15 mouse cellular contexts compared by ENCODE assay signal in the genomic region with DNA sequence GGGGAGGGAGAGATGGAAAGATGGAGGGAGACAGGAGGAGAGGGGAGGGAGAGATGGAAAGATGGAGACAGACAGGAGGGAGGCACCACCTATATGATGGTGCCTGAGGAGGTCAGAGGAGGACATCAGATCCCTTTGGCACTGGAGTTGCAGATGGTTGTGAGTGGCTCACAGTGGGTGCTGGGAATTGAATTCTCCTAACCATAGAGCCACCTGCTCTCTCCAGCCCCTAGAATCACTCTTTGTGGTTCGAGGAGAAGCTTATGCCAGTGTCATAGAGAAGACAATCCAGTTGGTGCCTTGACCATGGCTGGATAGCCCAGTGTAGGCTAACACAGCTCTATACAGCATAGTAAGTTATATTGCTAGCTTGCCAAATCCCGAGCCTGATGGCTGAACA.
"Had no signal": no experiment of that assay in that cellular context is flagged by ENCODE, and none has a peak within 500 bp of the region (broad histone marks: within the 10 kb centered on the region; RNA-seq: fewer than 3 reads in every experiment).

No protein-coding gene starts in this region.

- H3K9ac ChIP-seq: neural tube, embryonic 15.5 days; stomach, embryonic 15.5 days had no signal

- H3K27ac ChIP-seq: neural tube, embryonic 15.5 days; stomach, embryonic 15.5 days; stomach, postnatal 0 days had no signal

- H3K36me3 ChIP-seq: neural tube, embryonic 15.5 days; stomach, embryonic 15.5 days had no signal

- H3K27me3 ChIP-seq: neural tube, embryonic 15.5 days; stomach, embryonic 15.5 days had no signal

- H3K9me3 ChIP-seq: neural tube, embryonic 15.5 days; stomach, embryonic 15.5 days had no signal

- H3K4me1 ChIP-seq: neural tube, embryonic 15.5 days; stomach, embryonic 15.5 days had no signal

- H3K4me2 ChIP-seq: neural tube, embryonic 15.5 days; stomach, embryonic 15.5 days had no signal

- DNase-seq: retina, postnatal 1 day; right cerebral cortex, adult 18-20 months; right cerebral cortex, postnatal 14 days; right cerebral cortex, postnatal 25 days; right cerebral cortex, postnatal 4 days; spleen, adult 18-20 months; thymus, adult 18-20 months; thymus, adult 2 months; thymus, postnatal 14 days; thymus, postnatal 25 days; thymus, postnatal 36 days; thymus, postnatal 4 days had no signal

- H3K4me3 ChIP-seq: neural tube, embryonic 15.5 days; stomach, embryonic 15.5 days had no signal
